Mouse (Mus musculus) liver, embryonic 15.5 days (tissue): ENCODE measurements around the gene Lhx2. TPM values are rescaled to one million over a fixed set of nuclear protein-coding genes. Genes with fewer than 3 reads are reported as not detected.

Source experiments
- ATAC-seq: fragments of 200-750 bp; cut with Nextera tagmentation; 2 replicates; pipeline ENCODE4 v1.8.0; 2017; ENCODE audit warnings: moderate number of reproducible peaks, mild to moderate bottlenecking, moderate library complexity; ENCODE audit not compliant: insufficient read depth
- H3K27ac ChIP-seq: fragments of 300-500 bp; sonication (generic); replicated peaks from 2 replicates; pipeline ENCODE4 v1.5.1; 2015; ENCODE audit warnings: mild to moderate bottlenecking, inconsistent platforms
- H3K27me3 ChIP-seq: fragments of 300-500 bp; sonication (generic); 2 replicates; pipeline ENCODE4 v1.6.1; 2015; ENCODE audit warnings: mild to moderate bottlenecking, inconsistent platforms
- H3K36me3 ChIP-seq: fragments of 300-500 bp; sonication (generic); replicated peaks from 2 replicates; pipeline ENCODE4 v1.6.1; 2015; ENCODE audit warnings: moderate library complexity, mild to moderate bottlenecking, inconsistent platforms
- H3K4me1 ChIP-seq: fragments of 300-500 bp; sonication (generic); replicated peaks from 2 replicates; pipeline ENCODE4 v1.6.1; 2015; ENCODE audit warnings: inconsistent platforms
- H3K4me2 ChIP-seq: fragments of 300-500 bp; sonication (generic); 2 replicates; pipeline ENCODE4 v1.6.1; 2015; ENCODE audit warnings: moderate library complexity, mild to moderate bottlenecking, inconsistent platforms
- H3K4me3 ChIP-seq: fragments of 300-500 bp; sonication (generic); replicated peaks from 2 replicates; pipeline ENCODE4 v1.5.1; 2015; ENCODE audit warnings: mild to moderate bottlenecking, inconsistent platforms
- H3K9ac ChIP-seq: fragments of 300-500 bp; sonication (generic); 2 replicates; pipeline ENCODE4 v1.6.1; 2015; ENCODE audit warnings: moderate library complexity, mild to moderate bottlenecking, inconsistent platforms
- H3K9me3 ChIP-seq: fragments of 300-500 bp; sonication (generic); replicated peaks from 2 replicates; pipeline ENCODE4 v1.6.1; 2016; ENCODE audit warnings: inconsistent platforms
- WGBS: fragments of 180-500 bp; shearing (Covaris S2); methylation state at CpG from one replicate; pipeline ENCODE4 v1.1.7; 2015; ENCODE audit warnings: mixed read lengths; ENCODE audit not compliant: insufficient replicate concordance; 5-methylcytosine and 5-hydroxymethylcytosine counted together
- polyA plus RNA-seq: library from polyadenylated mRNA; unstranded; fragments of >200 nt; fragmentation: Nextera tagmentation; extraction: Ambion mirVana; gene quantifications from 2 replicates; pipeline ENCODE4 v1.2.1, GENCODE M21; 2015

The Lhx2 gene
- polyA plus RNA-seq, 1 experiment from 2014 or later = 1.5 TPM

DNA sequence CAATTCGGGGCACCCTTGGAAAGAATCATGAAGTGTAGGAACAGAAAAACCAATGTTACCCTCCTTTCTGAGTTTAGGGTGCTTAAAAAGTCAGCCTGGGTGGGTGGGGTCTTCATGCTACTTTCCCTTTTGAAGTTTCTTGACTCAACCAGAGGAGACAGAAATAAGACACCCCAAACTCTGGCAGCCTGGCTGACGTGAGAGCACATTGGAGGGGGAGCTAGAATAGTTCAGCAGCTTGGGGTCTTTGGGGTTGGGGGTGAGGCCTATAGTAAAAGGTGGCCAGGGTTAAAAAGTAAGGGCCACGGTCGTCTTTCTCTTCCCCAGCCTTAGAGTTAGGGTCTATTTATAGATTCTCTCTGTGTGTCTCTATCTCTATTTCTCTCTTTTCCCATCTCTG, 14.6 kb downstream of the Lhx2 start:
- peaks cover 100% of the 10 kb centered on the region for H3K27me3 ChIP-seq
- H3K9ac ChIP-seq = no peak overlapping the region

DNA sequence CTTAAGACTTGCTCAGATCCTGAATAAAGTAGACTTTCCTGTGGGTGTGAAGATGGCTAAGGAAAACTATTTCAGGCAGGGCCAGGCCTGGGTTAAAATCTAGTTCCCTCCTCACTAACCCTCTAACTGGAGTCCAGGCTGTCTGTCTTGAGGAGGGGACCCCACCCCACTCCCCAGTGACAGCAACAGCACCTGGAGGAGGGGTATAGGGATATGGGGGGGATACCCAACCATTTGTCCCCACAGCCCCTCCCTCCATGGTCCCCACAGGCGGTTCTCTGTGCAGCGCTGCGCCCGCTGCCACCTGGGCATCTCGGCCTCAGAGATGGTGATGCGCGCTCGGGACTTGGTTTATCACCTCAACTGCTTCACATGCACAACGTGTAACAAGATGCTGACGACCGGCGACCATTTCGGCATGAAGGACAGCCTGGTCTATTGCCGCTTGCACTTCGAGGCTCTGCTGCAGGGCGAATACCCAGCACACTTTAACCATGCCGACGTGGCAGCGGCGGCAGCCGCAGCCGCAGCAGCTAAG, 15.2 kb downstream of the Lhx2 start:
- Histone ChIP-seq H3K9ac (no peak overlapping the region), H3K4me2 (no peak overlapping the region; the same call in 1 of the 2 replicates), H3K9me3 (no peaks in the 10 kb centered on the region), H3K27ac (no peak overlapping the region), H3K4me1 (peaks cover 21% of the 10 kb centered on the region), H3K36me3 (no peaks in the 10 kb centered on the region), H3K27me3 (peaks cover 100% of the 10 kb centered on the region), H3K4me3 (no peak overlapping the region)
- WGBS = 2% methylated on average over 22 of the region's 22 CpGs
- no peak for ATAC-seq

More for the DNA sequence above, 14.6 kb downstream of the Lhx2 start:
- WGBS = 6% methylated on average over 4 of the region's 4 CpGs
- Histone ChIP-seq H3K27ac (no peak overlapping the region), H3K4me2 (no peak overlapping the region; the same call in 1 of the 2 replicates), H3K4me3 (no peak overlapping the region), H3K4me1 (peaks cover 21% of the 10 kb centered on the region), H3K9me3 (no peaks in the 10 kb centered on the region), H3K36me3 (no peaks in the 10 kb centered on the region)
- ATAC-seq = no peak

DNA sequence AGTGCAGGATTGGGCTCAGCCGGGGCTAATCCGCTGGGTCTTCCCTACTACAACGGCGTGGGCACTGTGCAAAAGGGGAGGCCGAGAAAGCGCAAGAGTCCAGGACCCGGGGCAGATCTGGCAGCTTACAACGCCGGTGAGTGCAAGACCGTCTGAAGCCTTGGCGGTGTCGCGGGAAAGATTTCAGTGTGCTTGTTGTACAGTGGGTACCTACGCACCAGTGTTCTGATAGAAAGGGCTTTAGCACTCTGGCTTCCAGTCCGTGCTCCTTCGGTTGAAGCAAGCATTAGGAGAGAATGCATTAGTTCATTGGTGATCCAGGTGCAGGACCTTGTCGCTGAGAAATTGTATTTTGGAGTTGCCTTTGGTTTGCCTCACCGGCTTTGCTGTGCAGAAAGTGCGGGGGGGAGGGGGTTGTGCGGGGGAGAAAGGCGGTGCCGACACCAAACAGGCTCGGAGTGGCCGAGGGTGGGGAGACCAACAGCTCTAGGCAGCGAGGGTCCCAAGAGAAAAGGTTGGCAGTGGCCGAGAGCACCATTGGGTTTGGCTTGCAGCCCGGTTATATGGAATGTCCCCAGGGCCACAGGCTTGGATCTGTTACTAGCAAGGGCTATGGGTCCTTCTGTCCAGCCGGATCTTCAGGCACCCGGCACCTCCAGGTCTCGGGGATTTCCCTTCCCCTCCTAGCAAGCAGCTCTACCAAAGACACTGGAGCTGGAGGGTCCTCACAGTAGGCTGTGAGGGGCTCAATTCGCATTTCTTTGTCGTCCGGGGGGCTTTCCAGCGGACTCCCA, 15.8 kb downstream of the Lhx2 start:
- WGBS = 2% methylated on average over 34 of the region's 34 CpGs
- no peaks in the 10 kb centered on the region for H3K9me3 ChIP-seq
- no peak overlapping the region for H3K9ac ChIP-seq
- H3K36me3 ChIP-seq = no peaks in the 10 kb centered on the region
- peaks cover 100% of the 10 kb centered on the region for H3K27me3 ChIP-seq
- no peak overlapping the region for H3K4me2 ChIP-seq
- H3K4me1 ChIP-seq = peaks cover 21% of the 10 kb centered on the region
- H3K4me3 ChIP-seq = no peak overlapping the region; the same call in 1 of the 2 replicates
- no peak for ATAC-seq
- no peak overlapping the region for H3K27ac ChIP-seq

DNA sequence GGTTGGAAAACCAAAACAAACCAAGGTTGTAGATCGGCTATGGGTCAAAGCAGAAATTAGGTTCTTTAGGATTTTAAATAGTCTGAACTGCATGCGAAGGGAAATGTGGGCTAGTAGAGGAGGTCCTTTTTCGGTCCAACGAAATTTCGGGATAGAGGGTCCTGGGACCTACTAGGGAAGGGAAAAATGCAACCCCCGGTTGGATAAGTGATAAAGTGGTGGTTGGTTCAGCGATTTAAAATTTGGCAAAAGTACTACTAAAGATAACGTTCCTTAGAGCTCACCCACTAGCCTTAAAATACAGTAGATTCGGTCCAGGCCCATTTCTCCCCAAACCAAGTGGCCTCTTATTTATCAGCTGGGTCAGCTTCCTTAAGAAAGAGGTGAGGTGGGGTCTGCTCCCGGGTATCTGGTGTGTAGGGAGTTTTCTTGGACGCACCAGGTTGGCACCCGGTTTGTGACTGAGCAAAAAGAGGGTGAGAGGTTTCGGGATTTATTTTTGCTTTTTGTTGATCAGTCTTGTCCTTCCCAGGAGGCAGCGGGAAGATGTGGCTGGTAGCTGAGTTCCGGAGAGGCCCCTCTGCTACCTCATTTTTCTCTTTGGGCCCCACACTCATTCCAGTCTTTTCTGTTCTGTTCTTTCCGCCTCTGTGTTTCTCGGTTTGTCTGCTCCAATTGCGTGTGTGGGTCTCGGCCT, 16.8 kb downstream of the Lhx2 start:
- H3K36me3 ChIP-seq = no peaks in the 10 kb centered on the region
- H3K27ac ChIP-seq = no peak overlapping the region
- H3K9me3 ChIP-seq = no peaks in the 10 kb centered on the region
- H3K4me1 ChIP-seq = peaks cover 13% of the 10 kb centered on the region
- ATAC-seq = no peak
- H3K27me3 ChIP-seq = peaks cover 100% of the 10 kb centered on the region
- no peak overlapping the region for H3K9ac ChIP-seq
- H3K4me3 ChIP-seq = no peak overlapping the region
- no peak overlapping the region for H3K4me2 ChIP-seq
- WGBS = 3% methylated on average over 19 of the region's 19 CpGs

DNA sequence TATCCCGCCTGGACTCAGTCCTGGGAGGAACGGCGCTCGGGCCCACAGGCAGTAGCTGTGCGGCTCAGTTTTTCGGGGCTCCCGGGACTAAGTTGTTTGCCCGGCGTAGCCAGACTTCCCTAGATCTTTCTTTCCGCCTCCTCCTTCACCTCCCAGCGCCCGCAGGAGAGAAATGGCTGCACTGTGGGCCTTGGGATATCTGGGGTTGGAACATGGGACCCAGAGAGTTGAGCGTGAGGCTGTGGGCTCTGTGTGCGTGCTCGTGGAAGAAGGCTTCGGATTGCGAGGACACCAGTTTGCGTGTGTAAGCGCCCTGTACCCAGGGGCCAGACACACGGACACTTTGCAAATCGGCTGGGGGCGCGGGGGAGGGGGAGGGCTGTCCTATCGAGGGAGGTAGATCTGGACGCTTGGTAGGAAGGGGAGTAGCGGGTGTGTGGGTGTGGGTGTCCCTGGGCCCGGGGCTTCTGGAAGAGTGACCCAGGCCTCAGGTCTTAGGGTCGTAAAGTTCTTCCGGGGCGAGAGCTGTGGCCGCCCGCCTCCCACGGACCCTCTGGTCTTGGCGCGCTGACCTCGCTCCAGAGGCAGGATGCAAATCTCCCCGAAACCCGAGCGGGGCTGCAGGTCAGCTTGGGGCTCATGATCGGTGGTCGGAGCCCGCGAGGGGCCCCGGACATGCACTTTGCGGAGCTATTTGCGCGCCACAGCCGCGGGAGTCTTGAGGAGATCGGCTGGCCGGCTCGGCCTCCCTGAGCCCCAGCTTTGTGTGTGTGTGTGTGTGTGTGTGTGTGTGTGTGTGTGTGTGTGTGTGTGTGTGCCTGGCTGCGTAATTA, 17.6 kb downstream of the Lhx2 start:
- peaks cover 100% of the 10 kb centered on the region for H3K27me3 ChIP-seq
- WGBS = 2% methylated on average over 53 of the region's 53 CpGs
- no peaks in the 10 kb centered on the region for H3K36me3 ChIP-seq
- peak overlapping the region; percentile 36; the same call in 1 of the 2 replicates for H3K4me2 ChIP-seq
- H3K4me1 ChIP-seq = peaks cover 7% of the 10 kb centered on the region
- H3K9me3 ChIP-seq = no peaks in the 10 kb centered on the region
- peak overlapping the region; percentile 18; the same call in 1 of the 2 replicates for H3K4me3 ChIP-seq
- no peak overlapping the region for H3K9ac ChIP-seq
- H3K27ac ChIP-seq = no peak overlapping the region
- no peak for ATAC-seq

DNA sequence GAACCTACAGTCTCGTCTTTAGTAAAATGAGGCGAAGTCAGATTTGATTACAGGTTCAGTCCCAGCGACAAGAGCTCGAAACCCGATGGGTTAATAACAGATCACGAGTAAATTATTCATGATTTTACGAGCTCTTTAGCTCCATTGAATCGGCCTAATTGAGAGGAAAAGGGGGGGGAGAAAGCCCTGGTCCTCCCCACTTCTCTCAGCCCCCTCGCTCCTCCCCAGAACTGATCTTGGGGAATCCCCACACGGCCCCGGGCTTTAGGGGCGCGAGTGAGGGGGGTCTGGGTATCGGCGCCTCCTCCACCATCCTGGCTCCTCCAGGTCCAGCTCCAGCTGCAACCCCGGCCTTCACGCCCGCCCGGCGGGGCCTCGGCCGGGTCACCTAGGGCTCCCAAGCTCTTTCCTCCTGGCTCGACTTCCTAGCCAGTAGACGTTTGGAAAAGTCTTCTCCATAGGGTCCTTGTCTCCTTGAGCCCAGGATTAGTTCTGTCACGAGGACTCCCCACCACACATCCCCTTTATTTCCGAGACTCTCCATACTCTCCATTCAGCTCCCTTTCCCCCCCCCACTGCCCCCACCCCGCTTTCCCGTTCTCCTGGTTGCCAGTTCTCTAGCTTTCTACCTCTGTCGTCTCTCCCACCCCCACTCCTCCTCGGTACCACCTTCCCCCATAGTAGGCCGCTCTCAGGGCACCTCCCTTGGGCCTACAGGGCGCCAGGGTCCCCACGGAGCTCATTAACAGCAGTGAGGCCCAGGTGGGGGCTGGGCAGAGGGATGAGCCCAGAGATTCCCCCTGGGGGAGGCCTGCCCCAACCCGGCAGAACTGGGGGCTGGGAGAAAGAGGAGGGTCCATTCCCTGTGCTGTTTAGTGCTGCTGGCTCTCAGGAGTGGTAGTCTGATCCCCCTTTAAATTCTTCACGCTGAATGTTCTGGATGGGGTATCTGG, 18.5 kb downstream of the Lhx2 start:
- no peak overlapping the region for H3K9ac ChIP-seq
- no peak overlapping the region for H3K27ac ChIP-seq
- no peaks in the 10 kb centered on the region for H3K9me3 ChIP-seq
- H3K4me3 ChIP-seq = no peak overlapping the region
- H3K36me3 ChIP-seq = no peaks in the 10 kb centered on the region
- H3K27me3 ChIP-seq = peaks cover 100% of the 10 kb centered on the region
- whole genome bisulfite sequencing = 5% methylated on average over 35 of the region's 35 CpGs
- H3K4me2 ChIP-seq = no peak overlapping the region
- peaks cover 5% of the 10 kb centered on the region; the same call in 1 of the 2 replicates for H3K4me1 ChIP-seq
- ATAC-seq = no peak

DNA sequence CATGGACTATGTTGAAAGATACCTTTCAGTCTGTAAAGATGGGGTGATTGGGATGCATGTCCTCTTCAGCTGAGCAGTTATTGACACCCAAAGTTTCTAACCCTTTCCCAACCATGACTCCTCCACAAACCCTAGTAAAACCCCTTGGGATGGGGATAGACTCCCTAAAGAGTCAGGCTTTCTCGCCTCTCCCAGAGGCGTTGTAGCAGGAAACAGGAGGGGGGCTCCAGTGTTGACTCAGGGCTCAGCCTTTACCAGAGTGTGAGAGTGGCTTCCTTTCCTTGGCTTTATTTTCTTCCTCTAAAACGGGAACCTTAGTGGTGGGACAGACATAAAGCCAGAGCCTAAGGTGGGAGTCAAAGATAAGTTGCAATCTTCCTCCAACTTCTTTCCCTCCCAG, 19.5 kb downstream of the Lhx2 start:
- Histone ChIP-seq H3K9me3 (no peaks in the 10 kb centered on the region), H3K9ac (no peak overlapping the region), H3K36me3 (no peaks in the 10 kb centered on the region), H3K4me3 (no peak overlapping the region), H3K27me3 (peaks cover 100% of the 10 kb centered on the region), H3K4me1 (peaks cover 5% of the 10 kb centered on the region; the same call in 1 of the 2 replicates), H3K4me2 (no peak overlapping the region), H3K27ac (no peak overlapping the region)
- 3% methylated on average over 3 of the region's 3 CpGs for WGBS
- no peak for ATAC-seq

DNA sequence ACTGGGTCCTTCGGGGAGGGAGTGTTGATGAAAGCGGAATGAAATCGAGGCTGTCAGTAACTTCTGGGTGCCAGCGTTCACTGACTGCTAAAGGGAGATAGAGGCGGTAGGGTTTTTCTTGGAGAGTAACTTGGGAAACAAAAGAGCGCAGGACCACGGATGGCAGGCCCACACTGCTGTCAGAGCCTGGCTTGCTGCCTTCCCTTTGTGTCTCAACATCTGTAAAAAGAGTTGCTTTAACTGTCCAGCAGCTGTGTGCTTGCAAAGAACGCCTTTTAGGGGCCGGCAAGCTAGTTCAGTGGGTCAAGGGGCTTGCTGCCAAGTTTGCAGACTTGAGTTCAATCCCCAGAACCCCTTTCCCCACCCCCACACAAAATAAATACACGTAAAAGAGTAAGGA, 20.1 kb downstream of the Lhx2 start:
- H3K4me2 ChIP-seq = no peak overlapping the region
- no peaks in the 10 kb centered on the region for H3K36me3 ChIP-seq
- H3K4me1 ChIP-seq = peaks cover 5% of the 10 kb centered on the region; the same call in 1 of the 2 replicates
- H3K9me3 ChIP-seq = no peaks in the 10 kb centered on the region
- no peak for ATAC-seq
- no peak overlapping the region for H3K9ac ChIP-seq
- no peak overlapping the region for H3K4me3 ChIP-seq
- H3K27me3 ChIP-seq = peaks cover 100% of the 10 kb centered on the region
- WGBS = 4% methylated on average over 10 of the region's 10 CpGs
- H3K27ac ChIP-seq = no peak overlapping the region

DNA sequence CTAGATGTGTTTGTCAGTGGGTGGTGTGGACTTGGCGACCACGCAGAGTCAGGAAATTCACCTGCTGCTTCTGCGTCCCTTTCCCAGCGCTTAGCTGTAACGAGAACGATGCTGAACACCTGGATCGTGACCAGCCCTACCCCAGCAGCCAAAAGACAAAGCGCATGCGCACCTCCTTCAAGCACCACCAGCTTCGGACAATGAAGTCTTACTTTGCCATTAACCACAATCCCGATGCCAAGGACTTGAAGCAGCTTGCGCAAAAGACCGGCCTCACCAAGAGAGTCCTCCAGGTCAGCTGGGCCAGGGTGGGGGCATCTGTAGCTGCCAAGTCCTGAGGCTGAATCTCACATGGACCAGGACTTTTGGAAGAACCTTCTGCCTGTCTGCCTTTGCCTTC, 20.7 kb downstream of the Lhx2 start:
- no peak overlapping the region for H3K4me2 ChIP-seq
- H3K27ac ChIP-seq = no peak overlapping the region
- no peaks in the 10 kb centered on the region for H3K36me3 ChIP-seq
- H3K27me3 ChIP-seq = peaks cover 100% of the 10 kb centered on the region
- no peak overlapping the region for H3K9ac ChIP-seq
- WGBS = 6% methylated on average over 13 of the region's 13 CpGs
- H3K9me3 ChIP-seq = no peaks in the 10 kb centered on the region
- 0 out of 2 replicates have a peak, but pooled peaks cover 5% of the 10 kb centered on the region for H3K4me1 ChIP-seq
- H3K4me3 ChIP-seq = no peak overlapping the region
- no peak for ATAC-seq

DNA sequence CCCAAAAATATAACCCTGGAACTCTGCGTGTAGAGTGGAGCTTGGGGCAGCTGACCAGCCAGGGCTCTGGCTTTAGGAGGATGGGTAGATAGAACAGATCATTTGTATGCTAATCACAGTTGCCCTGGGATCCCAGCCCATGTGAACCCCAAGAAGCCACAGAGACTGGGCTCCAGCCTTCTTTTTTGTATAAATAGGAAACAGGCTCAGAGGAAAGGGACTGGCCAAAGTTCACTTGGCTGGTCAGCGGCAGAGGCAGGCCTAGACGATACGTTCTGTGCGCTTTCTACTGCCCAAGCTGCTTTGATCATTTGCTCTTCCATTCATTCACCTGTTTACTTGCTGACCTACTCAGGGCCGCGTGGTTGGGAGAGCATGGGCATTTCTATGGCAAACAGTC, 27.1 kb downstream of the Lhx2 start:
- no peak for ATAC-seq
- Histone ChIP-seq H3K27ac (no peak overlapping the region), H3K27me3 (peaks cover 97% of the 10 kb centered on the region), H3K4me2 (no peak overlapping the region), H3K4me1 (peaks cover 3% of the 10 kb centered on the region; the same call in 1 of the 2 replicates), H3K4me3 (no peak overlapping the region), H3K9ac (no peak overlapping the region), H3K9me3 (no peaks in the 10 kb centered on the region), H3K36me3 (no peaks in the 10 kb centered on the region)
- WGBS = 39% methylated on average over 7 of the region's 7 CpGs
